Mouse (Mus musculus) midbrain, embryonic 11.5 days (tissue): ENCODE results near the gene Mfsd14a. TPM values are rescaled to one million over a fixed set of nuclear protein-coding genes. Genes with fewer than 3 reads are reported as not detected.

Experiments
- ATAC-seq: fragments of 200-750 bp; cut with Nextera tagmentation; 2 replicates; pipeline ENCODE4 v1.8.0; 2017; ENCODE audit warnings: moderate TSS enrichment, moderate library complexity; ENCODE audit not compliant: low FRiP score
- DNase-seq: peaks from one replicate; pipeline ENCODE4 v3.0.0; 2015; ENCODE audit warnings: low spot score; ENCODE audit errors: missing footprints
- H3K27ac ChIP-seq: fragments of 300-500 bp; sonication (generic); 2 replicates; pipeline ENCODE4 v1.5.1; 2014; ENCODE audit warnings: low read depth, low read length
- H3K27me3 ChIP-seq: fragments of 300-500 bp; sonication (generic); 2 replicates; pipeline ENCODE4 v1.6.1; 2014; ENCODE audit warnings: mild to moderate bottlenecking, low read length, moderate library complexity, mixed read lengths; ENCODE audit not compliant: control insufficient read depth, insufficient read depth
- H3K36me3 ChIP-seq: fragments of 300-500 bp; sonication (generic); 2 replicates; pipeline ENCODE4 v1.6.1; 2014; ENCODE audit warnings: mild to moderate bottlenecking, low read length, moderate library complexity, mixed read lengths; ENCODE audit not compliant: control insufficient read depth, insufficient read depth
- H3K4me1 ChIP-seq: fragments of 300-500 bp; sonication (generic); 2 replicates; pipeline ENCODE4 v1.6.1; 2014; ENCODE audit warnings: low read length; ENCODE audit not compliant: control insufficient read depth, insufficient read depth
- H3K4me2 ChIP-seq: fragments of 300-500 bp; sonication (generic); 2 replicates; pipeline ENCODE4 v1.6.1; 2014; ENCODE audit warnings: mild to moderate bottlenecking, moderate library complexity
- H3K4me3 ChIP-seq: fragments of 300-500 bp; sonication (generic); 2 replicates; pipeline ENCODE4 v1.5.1; 2014; ENCODE audit warnings: low read depth, low read length
- H3K9ac ChIP-seq: fragments of 300-500 bp; sonication (generic); 2 replicates; pipeline ENCODE4 v1.6.1; 2014; ENCODE audit warnings: low read length
- H3K9me3 ChIP-seq: fragments of 300-500 bp; sonication (generic); 2 replicates; pipeline ENCODE4 v1.6.1; 2016; ENCODE audit warnings: low read length; ENCODE audit not compliant: control insufficient read depth
- WGBS: fragments of 180-500 bp; shearing (Covaris S2); extraction: QIAGEN DNeasy Blood & Tissue Kit; methylation state at CpG from one replicate; pipeline ENCODE4 v1.1.7; 2014; 5-methylcytosine and 5-hydroxymethylcytosine counted together
- polyA plus RNA-seq: library from polyadenylated mRNA; unstranded; fragments of >200 nt; fragmentation: Nextera tagmentation; extraction: Ambion mirVana; gene quantifications from 2 replicates; pipeline ENCODE4 v1.2.1, GENCODE M21; 2014

The Mfsd14a gene
- polyA plus RNA-seq, 1 experiment from 2014 or later = 88.7 TPM

GRCm38 (mm10) chr3:116640024-116640423 lies 22.5 kb downstream of the Mfsd14a start:
- H3K4me3 ChIP-seq = no peak overlapping the region
- H3K27ac ChIP-seq = no peak overlapping the region
- H3K4me2 ChIP-seq = no peak overlapping the region
- DNase-seq = no peak
- no peaks in the 10 kb centered on the region for H3K27me3 ChIP-seq
- H3K36me3 ChIP-seq = peaks cover 18% of the 10 kb centered on the region
- H3K4me1 ChIP-seq = no peaks in the 10 kb centered on the region
- 75% methylated on average over 1 of the region's 1 CpGs for WGBS
- no peaks in the 10 kb centered on the region for H3K9me3 ChIP-seq
- no peak for ATAC-seq
- H3K9ac ChIP-seq = no peak overlapping the region

GRCm38 (mm10) chr3:116638572-116638971 lies 23.9 kb downstream of the Mfsd14a start:
- Histone ChIP-seq H3K9me3 (no peaks in the 10 kb centered on the region), H3K27me3 (no peaks in the 10 kb centered on the region), H3K27ac (no peak overlapping the region), H3K9ac (no peak overlapping the region), H3K4me2 (no peak overlapping the region), H3K4me1 (no peaks in the 10 kb centered on the region), H3K36me3 (peaks cover 21% of the 10 kb centered on the region), H3K4me3 (no peak overlapping the region)
- ATAC-seq (no peak), DNase-seq (no peak)
- 98% methylated on average over 7 of the region's 7 CpGs for WGBS

- WGBS = 90% methylated on average over 9 of the region's 9 CpGs
- no peak for ATAC-seq
- Histone ChIP-seq H3K9me3 (no peaks in the 10 kb centered on the region), H3K9ac (no peak overlapping the region), H3K4me1 (no peaks in the 10 kb centered on the region), H3K27ac (no peak overlapping the region), H3K4me3 (no peak overlapping the region), H3K27me3 (no peaks in the 10 kb centered on the region), H3K4me2 (no peak overlapping the region), H3K36me3 (peaks cover 21% of the 10 kb centered on the region)
- DNase-seq = no peak
Observed at GRCm38 (mm10) chr3:116637693-116638476, 24.6 kb downstream of the Mfsd14a start.

- no peak overlapping the region for H3K4me3 ChIP-seq
- no peak overlapping the region for H3K4me2 ChIP-seq
- ATAC-seq (no peak), DNase-seq (no peak)
- H3K27ac ChIP-seq = no peak overlapping the region
- peaks cover 13% of the 10 kb centered on the region for H3K36me3 ChIP-seq
- H3K9me3 ChIP-seq = no peaks in the 10 kb centered on the region
- H3K4me1 ChIP-seq = no peaks in the 10 kb centered on the region
- H3K9ac ChIP-seq = no peak overlapping the region
- no peaks in the 10 kb centered on the region for H3K27me3 ChIP-seq
- 74% methylated on average over 5 of the region's 5 CpGs for WGBS
Observed at GRCm38 (mm10) chr3:116635799-116636198, 26.7 kb downstream of the Mfsd14a start.

GRCm38 (mm10) chr3:116634853-116635252 lies 27.6 kb downstream of the Mfsd14a start:
- DNase-seq (no peak), ATAC-seq (no peak)
- Histone ChIP-seq H3K4me1 (no peaks in the 10 kb centered on the region), H3K27me3 (no peaks in the 10 kb centered on the region), H3K9me3 (no peaks in the 10 kb centered on the region), H3K4me3 (no peak overlapping the region), H3K36me3 (peaks cover 10% of the 10 kb centered on the region), H3K27ac (no peak overlapping the region), H3K4me2 (no peak overlapping the region), H3K9ac (no peak overlapping the region)
- 91% methylated on average over 8 of the region's 8 CpGs for WGBS

GRCm38 (mm10) chr3:116634091-116634490 lies 28.4 kb downstream of the Mfsd14a start:
- H3K27ac ChIP-seq = no peak overlapping the region
- H3K4me3 ChIP-seq = no peak overlapping the region
- H3K4me2 ChIP-seq = no peak overlapping the region
- ATAC-seq (no peak), DNase-seq (no peak)
- H3K4me1 ChIP-seq = no peaks in the 10 kb centered on the region
- H3K27me3 ChIP-seq = no peaks in the 10 kb centered on the region
- H3K9me3 ChIP-seq = no peaks in the 10 kb centered on the region
- H3K9ac ChIP-seq = no peak overlapping the region
- peaks cover 10% of the 10 kb centered on the region for H3K36me3 ChIP-seq
- WGBS = 90% methylated on average over 3 of the region's 3 CpGs

GRCm38 (mm10) chr3:116632971-116633370 lies 29.5 kb downstream of the Mfsd14a start:
- no peak overlapping the region for H3K4me3 ChIP-seq
- peaks cover 8% of the 10 kb centered on the region; the same call in 1 of the 2 replicates for H3K36me3 ChIP-seq
- DNase-seq (no peak), ATAC-seq (no peak)
- H3K9ac ChIP-seq = no peak overlapping the region
- H3K9me3 ChIP-seq = no peaks in the 10 kb centered on the region
- no peak overlapping the region for H3K4me2 ChIP-seq
- H3K27ac ChIP-seq = no peak overlapping the region
- 89% methylated on average over 3 of the region's 3 CpGs for WGBS
- H3K27me3 ChIP-seq = no peaks in the 10 kb centered on the region
- H3K4me1 ChIP-seq = no peaks in the 10 kb centered on the region

GRCm38 (mm10) chr3:116631459-116631858 lies 31.0 kb downstream of the Mfsd14a start:
- Histone ChIP-seq H3K27me3 (no peaks in the 10 kb centered on the region), H3K4me3 (no peak overlapping the region), H3K9ac (no peak overlapping the region), H3K4me2 (no peak overlapping the region), H3K36me3 (peaks cover 8% of the 10 kb centered on the region; the same call in 1 of the 2 replicates), H3K4me1 (no peaks in the 10 kb centered on the region), H3K9me3 (no peaks in the 10 kb centered on the region), H3K27ac (no peak overlapping the region)
- ATAC-seq (no peak), DNase-seq (no peak)
- WGBS = 76% methylated on average over 1 of the region's 1 CpGs

- no peaks in the 10 kb centered on the region for H3K4me1 ChIP-seq
- H3K9ac ChIP-seq = no peak overlapping the region
- DNase-seq (peak; percentile 10), ATAC-seq (no peak)
- H3K4me3 ChIP-seq = no peak overlapping the region
- H3K9me3 ChIP-seq = no peaks in the 10 kb centered on the region
- 90% methylated on average over 7 of the region's 7 CpGs for WGBS
- no peak overlapping the region for H3K27ac ChIP-seq
- no peaks in the 10 kb centered on the region for H3K27me3 ChIP-seq
- peaks cover 9% of the 10 kb centered on the region for H3K36me3 ChIP-seq
- no peak overlapping the region for H3K4me2 ChIP-seq
Observed at GRCm38 (mm10) chr3:116622641-116623040, 39.8 kb downstream of the Mfsd14a start.
